Mouse (Mus musculus) forelimb bud, embryonic 11.5 days (tissue): ENCODE results near the gene Ddi2.

ENCODE experiments used
- DNase-seq: peaks from one replicate; pipeline ENCODE4 v3.0.0-alpha.2; 2012; ENCODE audit warnings: low read depth, low spot score

The Ddi2 gene

GRCm38 (mm10) chr4:141655908-141656608, 67.2 kb downstream of the Ddi2 start:
- DNase-seq = no peak

GRCm38 (mm10) chr4:141654509-141654908, 68.7 kb downstream of the Ddi2 start:
- no peak for DNase-seq

GRCm38 (mm10) chr4:141653813-141654212, 69.4 kb downstream of the Ddi2 start:
- no peak for DNase-seq

- DNase-seq = no peak
Measured at GRCm38 (mm10) chr4:141653044-141653443, 70.2 kb downstream of the Ddi2 start.

GRCm38 (mm10) chr4:141651944-141652343, 71.3 kb downstream of the Ddi2 start:
- DNase-seq = no peak

- no peak for DNase-seq
Measured at GRCm38 (mm10) chr4:141651286-141651685, 71.9 kb downstream of the Ddi2 start.

- peak; percentile 19 for DNase-seq
Measured at GRCm38 (mm10) chr4:141649244-141649643, 74.0 kb downstream of the Ddi2 start.

GRCm38 (mm10) chr4:141648262-141648661, 75.0 kb downstream of the Ddi2 start:
- no peak for DNase-seq

- no peak for DNase-seq
Measured at GRCm38 (mm10) chr4:141647187-141647586, 76.0 kb downstream of the Ddi2 start.

GRCm38 (mm10) chr4:141645988-141646387, 77.2 kb downstream of the Ddi2 start:
- DNase-seq = no peak

GRCm38 (mm10) chr4:141643118-141643855, 79.9 kb downstream of the Ddi2 start:
- no peak for DNase-seq

- no peak for DNase-seq
Measured at GRCm38 (mm10) chr4:141641961-141642811, 81.0 kb downstream of the Ddi2 start.

- no peak for DNase-seq
Measured at GRCm38 (mm10) chr4:141641353-141641771, 81.9 kb downstream of the Ddi2 start.

- no peak for DNase-seq
Measured at GRCm38 (mm10) chr4:141639474-141639873, 83.7 kb downstream of the Ddi2 start.

- no peak for DNase-seq
Measured at GRCm38 (mm10) chr4:141636693-141637092, 86.5 kb downstream of the Ddi2 start.

- no peak for DNase-seq
Measured at GRCm38 (mm10) chr4:141635991-141636390, 87.2 kb downstream of the Ddi2 start.

GRCm38 (mm10) chr4:141632111-141632873, 90.9 kb downstream of the Ddi2 start:
- DNase-seq = no peak

GRCm38 (mm10) chr4:141631250-141631649, 92.0 kb downstream of the Ddi2 start:
- DNase-seq = no peak

- no peak for DNase-seq
Measured at GRCm38 (mm10) chr4:141630021-141630420, 93.2 kb downstream of the Ddi2 start.

- DNase-seq = no peak
Measured at GRCm38 (mm10) chr4:141628661-141629060, 94.6 kb downstream of the Ddi2 start.
